Mouse (Mus musculus) gonadal fat pad, adult 2 months (tissue): ENCODE results near the gene Kcnk12. TPM values are rescaled to one million over a fixed set of nuclear protein-coding genes. Genes with fewer than 3 reads are reported as not detected.

ENCODE experiments used
- DNase-seq: peaks from one replicate; pipeline ENCODE4 v3.0.0-alpha.2; 2012; ENCODE audit warnings: low read depth
- polyA plus RNA-seq: library from polyadenylated mRNA; depleted of rRNA; stranded (reverse); fragments of >200 nt; gene quantifications from 2 replicates; pipeline ENCODE4 v1.2.3, GENCODE M21; 2012; rRNA removed

Gene Kcnk12
- polyA plus RNA-seq, 1 experiment, result 0.11 TPM

- DNase-seq, result no peak
Observed at GRCm38 (mm10) chr17:87700101-87700500, 97.7 kb downstream of the Kcnk12 start.

- no peak for DNase-seq
Observed at GRCm38 (mm10) chr17:87698996-87699765, 98.6 kb downstream of the Kcnk12 start.

GRCm38 (mm10) chr17:87696814-87697213 is 101.0 kb downstream of the Kcnk12 start:
- DNase-seq, result no peak

GRCm38 (mm10) chr17:87695874-87696465 is 101.8 kb downstream of the Kcnk12 start:
- no peak for DNase-seq

Other genes with a start within 250 kb of the Kcnk12 start
- gene Epcam, start 162.0 kb downstream of the Kcnk12 start, polyA plus RNA-seq, result 121 and 191 TPM in 2 replicates
- 6.7 and 8.4 TPM in 2 replicates for gene Msh2, start 125.7 kb downstream of the Kcnk12 start, polyA plus RNA-seq
- gene Rpl36-ps4, start 123.0 kb upstream of the Kcnk12 start, polyA plus RNA-seq, result not detected in 2 replicates
- gene Msh6, start 177.1 kb upstream of the Kcnk12 start, polyA plus RNA-seq, result 3.4 and 4.4 TPM in 2 replicates